Mouse (Mus musculus): ENCODE measurements at regions not wholly inside any gene's neighbourhood (a gene's known extent, or its start where the extent isn't known, plus 50 kb on each side); places are given as distances from the start of the nearest gene placed in this dataset.

- TF ChIP-seq GABPA (IDR thresholded peaks at IDR 0.05; ENCODE audit: insufficient replicate concordance, low read depth, low read length), result no peak
- no peak for TF ChIP-seq ZKSCAN1 (IDR thresholded peaks at IDR 0.05; ENCODE audit: borderline replicate concordance, low read depth, low read length)
- no peak for TF ChIP-seq CHD1 (IDR thresholded peaks at IDR 0.05; ENCODE audit: low read depth, low read length)
- no peak for TF ChIP-seq HCFC1 (IDR thresholded peaks at IDR 0.05; ENCODE audit: low read depth, low read length)
- TF ChIP-seq ZC3H11A (IDR thresholded peaks at IDR 0.05; ENCODE audit: low read depth, low read length), result no peak
- TF ChIP-seq CTCF (conservative IDR thresholded peaks at IDR 0.05 in 1 of 2, IDR thresholded peaks at IDR 0.05 in 1 of 2; ENCODE audit: low read depth in 2 of 2, low read length in 2 of 2), result no peak
- TF ChIP-seq MXI1 (IDR thresholded peaks at IDR 0.05; ENCODE audit: low read depth, low read length), result no peak
- no peak for TF ChIP-seq TBP (conservative IDR thresholded peaks at IDR 0.05; ENCODE audit: low read depth, low read length)
- no peak for TF ChIP-seq ZNF384 (IDR thresholded peaks at IDR 0.05; ENCODE audit: low read depth, low read length)
- TF ChIP-seq RCOR1 (conservative IDR thresholded peaks at IDR 0.05; ENCODE audit: low read depth, low read length), result no peak
- TF ChIP-seq JUND (conservative IDR thresholded peaks at IDR 0.05; ENCODE audit: low read depth, low read length), result no peak
- TF ChIP-seq USF2 (conservative IDR thresholded peaks at IDR 0.05; ENCODE audit: low read depth, low read length), result no peak
- TF ChIP-seq TCF12 (IDR thresholded peaks at IDR 0.05; ENCODE audit: low read depth, low read length), result no peak
Observed at GRCm38 (mm10) chr2:92763881-92764635, 150.8 kb upstream of the Syt13 start.
